Mouse (Mus musculus): Measurements from ENCODE around the gene Eef1akmt1. TPM values are rescaled to one million over a fixed set of nuclear protein-coding genes. Genes with fewer than 3 reads are reported as not detected.
A peak's percentile ranks its signal among the peaks of the same experiment; 100 is the strongest.

Gene Eef1akmt1
- polyA plus RNA-seq (2015; fragmentation: Nextera tagmentation; extraction: Ambion mirVana), result 98.6 and 104 TPM in 2 replicates

DNA sequence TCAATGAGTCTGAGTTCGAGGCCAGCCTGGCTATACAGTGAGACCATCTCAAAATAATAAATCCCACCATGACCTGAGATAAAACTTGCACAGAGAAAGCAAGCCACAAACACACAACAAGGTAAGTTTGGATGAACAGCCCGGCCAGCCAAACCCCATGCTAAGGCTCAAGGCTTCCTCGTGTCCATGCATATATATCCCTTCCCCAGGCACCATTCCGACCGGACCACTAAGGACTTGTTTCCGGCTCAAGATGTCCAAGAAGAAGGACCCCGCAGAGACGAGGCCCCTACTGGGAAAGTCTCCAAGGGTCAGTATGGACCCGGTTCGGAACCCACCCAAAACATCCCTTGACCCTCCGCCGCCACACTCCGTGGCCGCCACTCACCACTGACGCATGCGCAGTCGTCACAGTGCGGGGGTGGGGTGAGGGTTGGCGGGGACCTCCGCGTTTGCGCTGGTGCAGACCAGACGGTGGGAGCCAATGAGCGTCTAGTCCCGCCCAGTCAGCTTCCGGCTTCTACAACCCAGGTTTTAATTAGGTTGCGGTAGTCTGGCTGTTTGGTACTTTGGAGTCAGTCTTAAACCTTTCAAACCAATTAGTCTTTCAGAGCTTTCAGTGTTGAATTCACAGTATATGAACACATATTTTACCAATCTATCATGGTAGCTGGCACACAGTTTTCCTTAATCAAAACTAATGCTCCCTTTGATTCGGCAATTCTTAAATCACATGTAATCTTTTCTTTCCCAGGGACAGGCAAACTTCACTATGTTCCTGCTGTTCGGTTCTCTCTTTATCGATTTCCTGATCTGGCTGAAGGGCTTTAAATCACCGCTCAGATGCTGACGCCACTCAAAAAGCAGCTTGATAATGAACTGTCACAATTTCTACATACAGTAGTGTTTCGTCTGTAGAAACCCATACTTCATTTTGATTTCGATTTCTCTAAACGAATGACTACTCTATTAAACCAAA is at the start of gene Eef1akmt1:
Gene Eef1akmt1, minus strand, starts transcription at position 458 of the 979 bp plus-strand sequence.
- Histone ChIP-seq H3K9ac (peak within 1 kb of the TSS; percentile 76), H3K4me1 (peaks cover 6% of the 10 kb centered on the region), H3K9me3 (replicated peaks) (0 out of 2 replicates have a peak, but pooled peaks cover 1% of the 10 kb centered on the region), H3K27me3 (no peaks in the 10 kb centered on the region), H3K27ac (no peak within 1 kb of the TSS), H3K36me3 (ENCODE audit: poor library complexity, severe bottlenecking) (peaks cover 9% of the 10 kb centered on the region), H3K4me2 (peak within 1 kb of the TSS; percentile 66), H3K4me3 (peak within 1 kb of the TSS; percentile 60)
- 9% methylated on average over 35 of the region's 35 CpGs for WGBS
- peak; percentile 100 for ATAC-seq

DNA sequence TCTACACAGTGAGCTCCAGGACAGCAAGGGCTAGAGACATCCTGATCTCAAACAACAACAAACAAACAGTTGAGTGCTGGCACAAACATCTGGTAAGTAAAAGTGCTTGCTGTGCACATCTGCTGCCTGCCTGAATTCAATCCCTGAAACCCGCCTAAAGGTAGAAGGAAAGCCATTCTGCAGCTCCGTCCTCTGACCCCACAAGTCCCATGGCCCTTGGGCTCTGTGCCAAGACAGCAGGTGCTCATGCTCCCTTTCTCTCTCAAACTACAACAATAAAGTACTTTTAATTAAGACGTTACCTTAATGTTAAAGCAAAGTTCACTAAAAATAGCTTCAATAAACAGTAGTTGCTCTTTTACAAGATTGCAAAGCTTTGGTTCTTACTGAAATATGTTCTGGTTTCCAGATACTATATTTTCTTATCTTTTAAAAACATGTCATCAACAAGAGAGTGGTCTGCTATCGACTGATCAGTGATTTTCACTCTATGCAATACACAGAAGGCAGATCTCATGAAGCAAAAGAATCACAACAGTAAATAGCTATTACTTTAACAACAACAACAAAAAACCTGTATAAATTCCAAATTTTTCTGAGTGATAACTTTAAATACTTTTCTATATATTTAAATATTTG is 49.3 kb upstream of the Eef1akmt1 start:
- no peak overlapping the region for H3K4me3 ChIP-seq
- no peaks in the 10 kb centered on the region for H3K9me3 ChIP-seq (replicated peaks)
- H3K27ac ChIP-seq, result no peak overlapping the region
- 37% methylated on average over 4 of the region's 4 CpGs for WGBS
- H3K36me3 ChIP-seq (ENCODE audit: poor library complexity, severe bottlenecking), result peaks cover 12% of the 10 kb centered on the region
- H3K27me3 ChIP-seq, result no peaks in the 10 kb centered on the region
- no peak overlapping the region for H3K9ac ChIP-seq
- peaks cover 22% of the 10 kb centered on the region for H3K4me1 ChIP-seq
- H3K4me2 ChIP-seq, result no peak overlapping the region
- no peak for ATAC-seq

DNA sequence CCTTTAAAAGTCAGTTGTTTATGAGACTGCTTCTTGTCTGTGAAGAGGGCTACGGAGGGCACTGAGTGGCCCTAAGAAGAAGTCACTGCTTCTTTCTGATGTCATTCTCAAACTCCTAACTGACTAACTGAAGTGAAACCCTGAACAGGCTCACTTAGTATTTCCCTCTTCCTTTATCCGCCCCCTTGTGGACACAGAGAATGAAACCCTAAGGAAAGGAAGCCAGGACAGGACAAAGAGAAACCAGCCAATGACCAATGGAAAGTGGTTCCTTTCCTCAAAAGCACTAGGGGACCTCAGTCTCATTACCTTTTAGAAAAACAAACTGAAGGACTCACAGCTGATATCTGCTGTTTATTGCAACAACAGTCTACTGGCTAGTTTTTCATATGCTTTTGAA is 48.1 kb upstream of the Eef1akmt1 start:
- H3K4me2 ChIP-seq, result no peak overlapping the region
- H3K4me1 ChIP-seq, result peaks cover 28% of the 10 kb centered on the region
- H3K27me3 ChIP-seq, result no peaks in the 10 kb centered on the region
- no peak overlapping the region for H3K4me3 ChIP-seq
- H3K36me3 ChIP-seq (ENCODE audit: poor library complexity, severe bottlenecking), result peaks cover 5% of the 10 kb centered on the region; the same call in 1 of the 2 replicates
- 0 out of 2 replicates have a peak, but pooled peaks have one; percentile 27 for ATAC-seq
- no peak overlapping the region for H3K27ac ChIP-seq
- 47% methylated on average over 2 of the region's 2 CpGs for WGBS
- H3K9me3 ChIP-seq (replicated peaks), result no peaks in the 10 kb centered on the region
- H3K9ac ChIP-seq, result no peak overlapping the region

DNA sequence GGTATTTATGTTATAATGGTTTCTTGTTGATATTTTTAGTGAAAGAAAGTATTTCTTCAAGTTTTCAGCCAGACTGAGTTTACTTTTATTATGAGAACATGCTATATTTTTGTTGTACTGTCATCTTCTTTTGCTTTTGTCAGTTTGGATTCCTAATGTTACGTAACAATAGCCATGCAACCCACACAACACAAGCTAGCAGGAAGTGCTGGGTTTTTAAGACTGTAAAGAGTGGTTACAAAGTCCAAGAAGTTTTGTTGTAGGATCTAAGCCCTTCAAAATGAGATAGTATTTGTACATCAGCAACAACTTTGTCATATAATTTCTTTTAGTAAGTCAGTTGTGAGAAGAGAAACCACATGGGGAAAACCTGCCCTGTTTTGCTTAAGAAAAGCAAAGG is 46.3 kb upstream of the Eef1akmt1 start:
- Histone ChIP-seq H3K4me1 (peaks cover 28% of the 10 kb centered on the region), H3K4me2 (no peak overlapping the region), H3K27me3 (no peaks in the 10 kb centered on the region), H3K4me3 (no peak overlapping the region), H3K36me3 (ENCODE audit: poor library complexity, severe bottlenecking) (no peaks in the 10 kb centered on the region), H3K27ac (no peak overlapping the region), H3K9ac (no peak overlapping the region), H3K9me3 (replicated peaks) (no peaks in the 10 kb centered on the region)
- 100% methylated on average over 1 of the region's 1 CpGs for WGBS
- ATAC-seq, result no peak

DNA sequence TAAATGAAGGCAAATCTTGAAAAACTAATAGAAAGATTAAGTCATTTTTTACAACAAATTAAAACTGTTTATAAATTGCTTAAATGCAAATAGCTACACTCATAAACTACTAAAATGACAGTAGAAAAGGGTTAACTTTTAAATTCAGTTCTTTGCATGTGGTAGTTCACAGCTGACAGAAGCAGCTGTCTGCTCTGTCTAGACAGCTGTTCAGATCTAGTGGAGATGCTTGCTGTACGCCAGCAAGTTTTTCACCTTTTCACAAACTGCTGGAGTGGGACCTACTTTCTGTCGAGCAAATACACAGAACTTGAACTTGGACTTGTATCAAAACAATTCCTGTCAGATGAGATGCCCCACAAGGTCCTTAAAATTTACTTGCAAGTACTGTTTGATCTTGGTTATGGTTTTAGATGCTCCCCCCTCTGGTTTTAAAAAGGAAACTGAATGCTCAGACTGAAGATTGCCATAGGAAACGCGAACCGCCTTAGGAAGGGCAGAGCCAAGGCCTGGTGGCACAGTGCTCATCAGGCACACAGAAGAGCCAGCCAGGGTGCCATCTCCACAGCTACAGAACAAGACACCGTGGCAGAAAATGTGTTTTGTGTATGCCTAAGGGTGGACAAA is 45.0 kb upstream of the Eef1akmt1 start:
- H3K27me3 ChIP-seq, result no peaks in the 10 kb centered on the region
- H3K4me1 ChIP-seq, result peaks cover 19% of the 10 kb centered on the region
- no peaks in the 10 kb centered on the region for H3K9me3 ChIP-seq (replicated peaks)
- no peak overlapping the region for H3K27ac ChIP-seq
- no peak overlapping the region for H3K4me3 ChIP-seq
- ATAC-seq, result no peak
- no peak overlapping the region for H3K4me2 ChIP-seq
- WGBS, result 79% methylated on average over 6 of the region's 6 CpGs
- H3K9ac ChIP-seq, result no peak overlapping the region
- no peaks in the 10 kb centered on the region for H3K36me3 ChIP-seq (ENCODE audit: poor library complexity, severe bottlenecking)

DNA sequence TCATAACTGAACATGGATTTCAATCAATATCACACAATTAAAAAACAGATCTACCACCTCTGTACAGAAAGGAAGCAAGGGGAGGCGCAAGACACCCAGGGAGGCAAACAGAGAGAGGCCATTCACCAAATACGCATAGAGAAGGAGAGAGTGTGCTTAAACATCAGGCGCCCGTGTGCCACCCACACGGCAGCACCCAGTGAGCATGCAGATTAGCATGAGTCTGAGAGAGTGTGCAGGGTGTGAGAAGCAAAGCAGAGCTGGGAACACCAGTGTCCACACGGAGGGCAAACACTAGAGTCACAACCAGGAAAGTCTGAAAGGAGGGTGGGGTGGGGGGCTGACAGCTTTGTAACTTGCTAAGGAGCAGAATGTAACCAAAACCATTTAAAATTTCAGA is 44.4 kb upstream of the Eef1akmt1 start:
- peaks cover 22% of the 10 kb centered on the region for H3K4me1 ChIP-seq
- no peaks in the 10 kb centered on the region for H3K9me3 ChIP-seq (replicated peaks)
- no peaks in the 10 kb centered on the region for H3K27me3 ChIP-seq
- WGBS, result 46% methylated on average over 6 of the region's 6 CpGs
- no peak for ATAC-seq
- no peak overlapping the region for H3K9ac ChIP-seq
- H3K36me3 ChIP-seq (ENCODE audit: poor library complexity, severe bottlenecking), result no peaks in the 10 kb centered on the region
- no peak overlapping the region for H3K4me3 ChIP-seq
- no peak overlapping the region for H3K4me2 ChIP-seq
- no peak overlapping the region for H3K27ac ChIP-seq

DNA sequence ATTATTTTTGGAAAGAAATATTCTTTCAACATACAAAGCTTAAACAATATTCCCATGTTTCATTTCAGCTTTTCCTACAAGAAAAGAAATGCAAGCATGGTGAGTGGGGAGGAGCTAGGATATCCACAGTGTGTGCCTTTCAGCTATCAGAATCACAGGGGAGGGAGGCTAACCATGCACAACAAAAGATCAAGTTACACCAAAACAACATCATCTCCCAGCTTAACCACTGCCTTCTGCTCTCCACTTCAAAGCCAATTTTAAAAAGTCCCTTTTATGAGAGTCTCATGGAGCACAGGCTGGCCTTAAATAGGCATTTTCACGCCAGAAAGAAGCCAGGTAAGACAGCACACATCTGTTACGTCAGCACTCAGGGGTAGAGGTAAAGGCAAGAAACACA is 39.6 kb upstream of the Eef1akmt1 start:
- Histone ChIP-seq H3K27me3 (no peaks in the 10 kb centered on the region), H3K36me3 (ENCODE audit: poor library complexity, severe bottlenecking) (no peaks in the 10 kb centered on the region), H3K27ac (0 out of 2 replicates have a peak overlapping the region, but pooled peaks have one; percentile 40), H3K4me1 (peaks cover 46% of the 10 kb centered on the region), H3K4me3 (no peak overlapping the region), H3K9ac (no peak overlapping the region), H3K9me3 (replicated peaks) (no peaks in the 10 kb centered on the region), H3K4me2 (no peak overlapping the region)
- no peak for ATAC-seq
- whole genome bisulfite sequencing, result 51% methylated on average over 2 of the region's 2 CpGs

DNA sequence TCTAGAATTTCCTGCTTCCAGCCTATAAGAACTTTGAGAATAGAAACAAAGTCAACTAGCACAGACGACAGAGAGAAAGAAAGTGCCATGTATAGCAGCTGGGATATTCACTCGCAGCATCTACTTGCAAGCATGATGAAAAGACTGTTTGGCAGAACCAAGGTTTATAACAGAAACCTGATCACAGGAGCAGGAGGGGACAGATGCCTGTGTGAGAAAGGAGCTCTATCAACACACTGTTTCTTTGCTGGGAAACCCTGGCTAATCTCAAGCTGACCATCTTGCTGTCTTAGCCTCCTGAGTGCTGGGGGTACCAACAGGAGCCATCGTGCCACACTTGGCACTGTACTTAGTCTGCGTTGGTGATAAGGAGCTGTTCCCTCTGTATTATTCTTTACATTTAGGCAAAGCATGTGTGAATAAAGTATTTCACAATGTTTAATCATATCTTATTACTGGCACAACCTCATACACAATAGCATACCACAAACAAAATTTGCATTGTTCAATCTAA is 38.5 kb upstream of the Eef1akmt1 start:
- H3K4me3 ChIP-seq, result no peak overlapping the region
- H3K4me2 ChIP-seq, result no peak overlapping the region
- no peaks in the 10 kb centered on the region for H3K36me3 ChIP-seq (ENCODE audit: poor library complexity, severe bottlenecking)
- no peak; the same call in 1 of the 2 replicates for ATAC-seq
- H3K4me1 ChIP-seq, result peaks cover 37% of the 10 kb centered on the region
- peak overlapping the region; percentile 54 for H3K27ac ChIP-seq
- no peaks in the 10 kb centered on the region for H3K9me3 ChIP-seq (replicated peaks)
- H3K27me3 ChIP-seq, result no peaks in the 10 kb centered on the region
- WGBS, result 64% methylated on average over 4 of the region's 4 CpGs
- no peak overlapping the region for H3K9ac ChIP-seq

DNA sequence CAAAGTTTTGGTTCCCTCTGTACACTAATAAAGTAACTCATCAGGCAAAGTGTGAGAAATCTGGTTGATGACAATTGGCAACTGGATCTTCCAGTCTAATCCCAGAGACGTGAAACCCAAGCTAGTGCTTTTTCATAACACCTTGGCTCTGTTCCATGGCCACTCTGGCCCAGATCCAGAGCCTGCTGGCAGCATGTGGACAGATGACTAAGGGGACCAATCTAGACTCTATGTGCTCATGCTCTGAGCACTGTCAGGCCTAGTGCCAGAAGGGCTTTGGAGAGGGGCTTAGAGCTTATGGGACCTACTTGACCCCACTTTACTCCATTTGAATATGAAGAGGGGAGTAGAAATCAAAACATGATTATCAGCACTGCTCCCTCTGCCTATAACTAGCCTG is 36.1 kb upstream of the Eef1akmt1 start:
- Histone ChIP-seq H3K9ac (0 out of 2 replicates have a peak overlapping the region, but pooled peaks have one; percentile 1), H3K36me3 (ENCODE audit: poor library complexity, severe bottlenecking) (peaks cover 19% of the 10 kb centered on the region), H3K27me3 (no peaks in the 10 kb centered on the region), H3K27ac (peak overlapping the region; percentile 63; the same call in 1 of the 2 replicates), H3K4me3 (no peak overlapping the region), H3K9me3 (replicated peaks) (no peaks in the 10 kb centered on the region), H3K4me2 (no peak overlapping the region), H3K4me1 (peaks cover 37% of the 10 kb centered on the region)
- peak; percentile 94 for ATAC-seq
- WGBS, result 9% methylated on average over 1 of the region's 1 CpGs

DNA sequence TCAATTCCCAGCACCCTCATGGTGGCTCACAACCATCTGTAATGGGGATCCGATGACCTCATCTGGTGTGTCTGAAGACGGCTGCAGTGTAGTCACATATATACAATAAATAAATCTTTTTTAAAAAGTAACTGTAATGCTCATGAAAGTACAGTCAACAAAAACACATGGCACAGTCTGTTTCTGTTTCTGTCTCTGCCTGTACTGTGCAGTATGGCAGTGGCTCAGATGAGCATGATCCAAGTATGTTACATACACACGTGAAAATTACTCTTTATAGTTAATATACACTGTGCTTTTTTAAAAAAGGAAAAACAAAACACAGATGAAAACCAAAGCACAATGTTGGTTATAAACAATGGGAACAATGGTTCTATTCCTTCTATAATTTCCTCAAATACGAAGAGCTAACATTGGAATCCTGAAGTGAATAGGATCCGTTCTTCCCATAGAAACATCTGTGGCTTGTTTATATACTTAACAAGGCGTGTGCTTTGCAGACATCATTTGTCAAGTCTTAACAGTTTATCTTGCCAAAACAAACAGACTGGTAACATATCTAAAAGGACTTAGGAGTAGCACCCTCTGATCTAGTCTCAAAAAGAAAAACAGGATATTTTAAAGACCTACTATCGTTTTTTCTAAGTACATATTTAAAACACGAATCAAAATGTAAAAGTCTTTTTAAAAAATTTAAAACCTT is 35.4 kb upstream of the Eef1akmt1 start:
- peaks cover 25% of the 10 kb centered on the region for H3K36me3 ChIP-seq (ENCODE audit: poor library complexity, severe bottlenecking)
- H3K4me2 ChIP-seq, result no peak overlapping the region
- H3K27me3 ChIP-seq, result no peaks in the 10 kb centered on the region
- H3K9ac ChIP-seq, result no peak overlapping the region
- WGBS, result 64% methylated on average over 8 of the region's 8 CpGs
- H3K4me3 ChIP-seq, result no peak overlapping the region
- H3K9me3 ChIP-seq (replicated peaks), result no peaks in the 10 kb centered on the region
- H3K27ac ChIP-seq, result peak overlapping the region; percentile 48; the same call in 1 of the 2 replicates
- no peak for ATAC-seq
- peaks cover 37% of the 10 kb centered on the region for H3K4me1 ChIP-seq

DNA sequence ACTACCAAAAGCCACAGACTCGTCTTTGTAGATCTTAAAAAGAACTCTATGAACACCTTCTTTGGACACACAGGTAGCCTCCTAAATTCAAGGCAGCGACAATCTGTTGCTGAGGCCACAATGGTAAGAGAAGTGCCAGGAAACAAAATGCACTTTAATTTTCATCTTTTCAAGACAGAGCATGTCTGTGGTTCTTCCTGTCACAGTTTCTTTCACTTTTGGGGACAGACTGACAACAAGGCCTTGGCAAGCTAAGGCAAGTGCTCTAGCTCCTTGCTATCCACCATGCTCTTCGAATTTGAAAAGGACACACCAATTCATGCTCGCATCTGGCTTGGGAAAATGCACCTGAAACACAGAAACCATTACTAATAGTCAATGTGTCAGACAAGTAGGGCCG is 21.9 kb upstream of the Eef1akmt1 start:
- no peaks in the 10 kb centered on the region for H3K4me1 ChIP-seq
- H3K9me3 ChIP-seq (replicated peaks), result no peaks in the 10 kb centered on the region
- H3K27me3 ChIP-seq, result no peaks in the 10 kb centered on the region
- no peak overlapping the region for H3K27ac ChIP-seq
- H3K4me3 ChIP-seq, result no peak overlapping the region
- H3K4me2 ChIP-seq, result no peak overlapping the region
- no peak overlapping the region for H3K9ac ChIP-seq
- ATAC-seq, result no peak
- H3K36me3 ChIP-seq (ENCODE audit: poor library complexity, severe bottlenecking), result peaks cover 71% of the 10 kb centered on the region
- WGBS, result 95% methylated on average over 5 of the region's 5 CpGs

Measured in forebrain, embryonic 13.5 days (tissue).